Mouse (Mus musculus) mouse embryonic stem cell (cell line): ENCODE results near the gene Psmb1.
"Not testable (repeated sequence)": the region's sequence is repeated elsewhere in the genome, so short reads cannot be mapped to it uniquely, and the experiment has no call there.

Source experiments
- in situ Hi-C, 2 experiments: fragments of 300-500 bp; cut with MboI; formaldehyde crosslinking; loops; 1 replicate in 1 of 2; 3 replicates in 1 of 2; pipeline ENCODE4 v1.14.3; 2019 to 2020; ENCODE audit warnings: low sequenced_read_pairs in 2 of 2, low pct_unique_long_range_greater_than_20kb in 1 of 2, mixed read lengths in 1 of 2; ENCODE audit not compliant: unreplicated experiment in 1 of 2

The Psmb1 gene

GRCm38 (mm10) chr17:15499656-15500394 is at the start of gene Psmb1, which contains the start of gene Tbp:
Gene Psmb1 (minus strand): TSS chr17:15499751.
Gene Tbp (plus strand): TSS chr17:15499888.
- in situ Hi-C loops, result no loop called here

- in situ Hi-C loops, result no loop called here
Observed at GRCm38 (mm10) chr17:15546440-15546839, 46.9 kb upstream of the Psmb1 start.

GRCm38 (mm10) chr17:15543868-15544267 is 44.3 kb upstream of the Psmb1 start:
- in situ Hi-C loops, result not testable (repeated sequence)

- in situ Hi-C loops, result no loop called here
Observed at GRCm38 (mm10) chr17:15540309-15540708, 40.8 kb upstream of the Psmb1 start.

- in situ Hi-C loops, result no loop called here
Observed at GRCm38 (mm10) chr17:15536457-15536904, 36.9 kb upstream of the Psmb1 start.

- in situ Hi-C loops, result no loop called here
Observed at GRCm38 (mm10) chr17:15535943-15536342, 36.4 kb upstream of the Psmb1 start.

- in situ Hi-C loops, result no loop called here
Observed at GRCm38 (mm10) chr17:15535162-15535800, 35.7 kb upstream of the Psmb1 start.

GRCm38 (mm10) chr17:15530141-15530540 is 30.6 kb upstream of the Psmb1 start:
- in situ Hi-C loops, result no loop called here

- in situ Hi-C loops, result no loop called here
Observed at GRCm38 (mm10) chr17:15528887-15529286, 29.3 kb upstream of the Psmb1 start.

GRCm38 (mm10) chr17:15527811-15528136 is 28.2 kb upstream of the Psmb1 start:
- in situ Hi-C loops, result no loop called here

- in situ Hi-C loops, result no loop called here
Observed at GRCm38 (mm10) chr17:15526986-15527810, 27.6 kb upstream of the Psmb1 start, which contains the start of gene Pdcd2. Gene Pdcd2 (minus strand): TSS chr17:15527301.

GRCm38 (mm10) chr17:15526304-15526703 is 26.8 kb upstream of the Psmb1 start:
- in situ Hi-C loops, result no loop called here

- in situ Hi-C loops, result no loop called here
Observed at GRCm38 (mm10) chr17:15518766-15519165, 19.2 kb upstream of the Psmb1 start.

- in situ Hi-C loops, result no loop called here
Observed at GRCm38 (mm10) chr17:15518186-15518585, 18.6 kb upstream of the Psmb1 start.

GRCm38 (mm10) chr17:15517776-15518175 is 18.2 kb upstream of the Psmb1 start:
- in situ Hi-C loops, result no loop called here

- in situ Hi-C loops, result no loop called here
Observed at GRCm38 (mm10) chr17:15510694-15511093, 11.1 kb upstream of the Psmb1 start.

GRCm38 (mm10) chr17:15498753-15499113 is 818 bp downstream of the Psmb1 start:
- in situ Hi-C loops, result no loop called here

- in situ Hi-C loops, result no loop called here
Observed at GRCm38 (mm10) chr17:15497882-15498752, 1.4 kb downstream of the Psmb1 start.
